Mouse (Mus musculus): ENCODE results near the gene Klhdc4. TPM values are rescaled to one million over a fixed set of nuclear protein-coding genes. Genes with fewer than 3 reads are reported as not detected.

Klhdc4 gene
- polyA plus RNA-seq, 1 experiment from 2014 or later: 54.4 TPM

DNA sequence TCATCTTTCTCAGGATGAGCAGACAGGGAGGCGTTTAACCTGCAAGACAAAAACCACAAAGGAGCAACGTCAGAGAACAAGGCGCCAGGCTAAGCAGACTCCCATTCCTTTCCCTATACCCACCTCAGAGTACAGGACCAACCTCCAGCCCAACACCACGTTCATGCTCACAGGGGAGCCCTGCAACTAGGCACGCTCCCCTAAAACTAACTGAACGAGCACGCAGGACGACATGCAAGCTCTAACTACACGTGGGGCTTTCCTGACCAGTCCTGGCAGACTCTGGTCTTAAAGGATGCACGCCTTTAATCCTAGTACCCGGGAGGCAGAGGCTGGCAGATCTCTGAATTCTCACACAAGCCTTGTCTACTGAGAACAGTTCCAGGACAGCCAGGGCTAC, 8.0 kb downstream of the Klhdc4 start:
- Histone ChIP-seq H3K27ac (no peak overlapping the region), H3K27me3 (ENCODE audit: insufficient read depth, poor library complexity, severe bottlenecking) (no peaks in the 10 kb centered on the region), H3K4me3 (no peak overlapping the region), H3K9me3 (no peaks in the 10 kb centered on the region), H3K4me1 (no peaks in the 10 kb centered on the region), H3K36me3 (peaks cover 39% of the 10 kb centered on the region)
- 87% methylated on average over 11 of the region's 11 CpGs for WGBS
- no peak for DNase-seq (ENCODE audit: low spot score)

DNA sequence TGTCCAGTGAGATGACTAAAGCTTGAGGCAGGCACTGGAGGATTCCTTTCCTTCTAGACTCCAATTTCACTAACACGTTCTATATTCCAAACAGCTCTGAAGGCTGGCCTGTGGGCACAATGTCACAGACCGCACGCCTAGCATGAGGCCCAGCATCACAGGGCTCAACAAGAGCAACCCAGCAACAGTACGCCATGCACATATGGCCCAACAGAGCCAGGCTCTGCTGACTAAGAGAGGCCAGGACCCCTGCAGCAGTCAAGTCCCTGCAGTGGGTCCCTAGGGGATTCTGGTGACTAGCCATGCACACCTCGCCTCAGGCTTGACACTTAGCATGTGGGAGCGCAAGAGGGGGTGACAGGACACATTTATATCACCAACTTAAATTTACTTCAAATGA, 8.5 kb downstream of the Klhdc4 start:
- 86% methylated on average over 6 of the region's 6 CpGs for WGBS
- H3K27me3 ChIP-seq (ENCODE audit: insufficient read depth, poor library complexity, severe bottlenecking): no peaks in the 10 kb centered on the region
- H3K27ac ChIP-seq: no peak overlapping the region
- H3K4me1 ChIP-seq: no peaks in the 10 kb centered on the region
- no peaks in the 10 kb centered on the region for H3K9me3 ChIP-seq
- no peak overlapping the region for H3K4me3 ChIP-seq
- H3K36me3 ChIP-seq: peaks cover 42% of the 10 kb centered on the region
- no peak for DNase-seq (ENCODE audit: low spot score)

DNA sequence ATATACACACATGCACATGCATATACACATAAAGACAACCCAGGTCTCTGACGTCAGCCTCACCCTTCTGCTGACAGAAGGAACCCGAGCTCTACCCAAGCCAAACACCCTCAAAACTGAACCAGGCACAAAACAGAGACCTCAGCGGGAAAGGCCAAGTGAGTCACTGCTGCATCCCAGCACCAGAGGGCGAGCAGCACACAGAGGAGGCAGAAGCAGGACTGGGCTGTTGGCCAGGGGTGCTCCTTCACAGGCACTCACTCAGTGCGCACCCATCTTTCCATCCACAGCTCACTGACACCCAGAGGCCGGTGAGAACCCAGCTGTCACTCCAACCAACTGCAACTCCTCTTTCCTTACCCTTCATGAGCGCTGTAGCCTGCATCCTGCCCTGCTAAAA, 11.1 kb downstream of the Klhdc4 start:
- H3K4me1 ChIP-seq: no peaks in the 10 kb centered on the region
- no peak overlapping the region for H3K27ac ChIP-seq
- no peaks in the 10 kb centered on the region for H3K27me3 ChIP-seq (ENCODE audit: insufficient read depth, poor library complexity, severe bottlenecking)
- 81% methylated on average over 7 of the region's 7 CpGs for WGBS
- H3K9me3 ChIP-seq: no peaks in the 10 kb centered on the region
- DNase-seq (ENCODE audit: low spot score): no peak
- H3K36me3 ChIP-seq: peaks cover 68% of the 10 kb centered on the region
- H3K4me3 ChIP-seq: no peak overlapping the region

DNA sequence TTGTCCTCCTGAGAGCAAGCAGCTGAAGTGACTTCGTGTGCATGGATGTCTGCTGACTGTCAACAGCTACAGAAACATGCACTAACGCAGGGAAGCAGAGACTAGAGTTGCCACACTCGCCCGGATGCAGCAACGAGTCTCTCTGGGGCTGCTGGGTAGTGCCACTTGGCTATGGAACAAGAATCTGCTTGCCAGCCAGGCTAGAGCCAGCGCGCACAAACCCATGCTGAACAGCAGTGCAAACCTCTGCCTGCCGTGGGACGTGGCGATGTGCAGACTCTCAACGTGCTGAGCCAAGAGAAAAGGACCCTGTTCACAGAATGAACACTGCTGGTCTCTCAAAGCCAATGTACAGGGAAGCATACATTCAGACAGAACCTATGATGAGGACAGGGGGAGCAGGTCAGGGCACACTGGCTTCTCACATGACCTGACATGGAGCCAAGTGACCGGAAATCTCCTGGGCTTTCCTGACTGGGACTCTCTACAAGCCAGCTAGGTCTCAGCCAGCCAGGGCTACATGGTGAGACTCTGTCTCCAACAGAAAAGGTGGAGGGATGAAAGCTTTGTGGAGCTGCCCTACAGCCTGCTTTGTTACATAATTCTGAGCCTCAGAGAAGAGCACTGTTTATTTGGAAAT, 17.3 kb downstream of the Klhdc4 start:
- Histone ChIP-seq H3K27me3 (ENCODE audit: insufficient read depth, poor library complexity, severe bottlenecking) (no peaks in the 10 kb centered on the region), H3K27ac (no peak overlapping the region), H3K4me1 (peaks cover 13% of the 10 kb centered on the region), H3K36me3 (peaks cover 54% of the 10 kb centered on the region), H3K9me3 (no peaks in the 10 kb centered on the region), H3K4me3 (no peak overlapping the region)
- no peak for DNase-seq (ENCODE audit: low spot score)
- 93% methylated on average over 12 of the region's 12 CpGs for WGBS

DNA sequence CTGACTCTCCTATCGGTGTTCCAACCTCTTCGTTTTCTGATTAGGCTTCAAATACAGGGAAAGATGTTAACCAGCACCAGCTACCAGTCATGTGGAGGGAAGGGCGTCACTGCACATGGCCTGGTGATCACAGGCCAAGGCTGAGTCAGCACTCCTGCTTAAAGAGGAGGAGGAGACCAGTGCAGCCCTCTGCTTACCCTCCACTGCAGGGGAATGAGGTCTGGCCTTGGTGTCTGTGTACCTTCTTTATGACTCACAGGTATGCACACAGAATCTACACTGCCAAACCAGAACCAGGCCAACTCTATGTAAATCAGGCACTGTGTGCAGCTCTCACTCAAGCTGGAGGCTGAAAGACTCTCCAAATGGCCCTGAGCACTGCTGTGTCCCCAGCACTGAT, 17.9 kb downstream of the Klhdc4 start:
- H3K36me3 ChIP-seq: peaks cover 53% of the 10 kb centered on the region
- no peak overlapping the region for H3K4me3 ChIP-seq
- WGBS: 87% methylated on average over 3 of the region's 3 CpGs
- H3K27ac ChIP-seq: no peak overlapping the region
- H3K9me3 ChIP-seq: no peaks in the 10 kb centered on the region
- peaks cover 13% of the 10 kb centered on the region for H3K4me1 ChIP-seq
- DNase-seq (ENCODE audit: low spot score): no peak
- H3K27me3 ChIP-seq (ENCODE audit: insufficient read depth, poor library complexity, severe bottlenecking): no peaks in the 10 kb centered on the region

DNA sequence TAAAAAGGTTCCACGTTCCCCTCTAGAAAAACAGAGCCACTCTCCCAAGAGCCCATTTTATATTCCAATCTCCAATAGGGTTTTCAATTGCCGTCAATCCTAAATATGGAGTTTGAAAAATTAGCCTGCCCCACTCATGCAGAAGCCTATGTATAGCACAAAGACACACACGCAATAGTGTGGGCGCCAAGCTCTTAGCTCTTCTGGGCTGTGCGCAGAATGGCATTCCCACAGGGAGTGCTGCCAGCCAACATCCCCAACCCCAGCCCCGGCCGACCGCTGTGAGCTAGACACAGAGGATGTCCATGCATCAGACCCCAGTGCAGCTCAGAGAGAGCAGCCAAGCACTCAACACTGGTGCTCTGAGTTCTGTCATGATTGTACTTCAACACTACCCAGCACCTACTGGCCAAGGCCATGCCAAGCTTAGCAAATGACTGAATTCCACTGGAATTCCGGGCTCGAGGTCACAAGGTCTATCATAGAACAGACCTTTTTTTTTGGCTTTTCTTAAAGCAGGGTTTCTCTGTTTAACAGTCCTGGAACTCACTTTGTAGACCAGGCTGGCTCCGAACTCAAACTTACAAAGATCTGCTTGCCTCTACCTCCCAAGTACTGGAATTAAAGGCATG, 19.7 kb downstream of the Klhdc4 start:
- H3K27ac ChIP-seq: no peak overlapping the region
- H3K36me3 ChIP-seq: peaks cover 56% of the 10 kb centered on the region
- H3K4me1 ChIP-seq: peaks cover 13% of the 10 kb centered on the region
- DNase-seq (ENCODE audit: low spot score): no peak
- H3K9me3 ChIP-seq: no peaks in the 10 kb centered on the region
- WGBS: 86% methylated on average over 11 of the region's 11 CpGs
- no peaks in the 10 kb centered on the region for H3K27me3 ChIP-seq (ENCODE audit: insufficient read depth, poor library complexity, severe bottlenecking)
- no peak overlapping the region for H3K4me3 ChIP-seq

DNA sequence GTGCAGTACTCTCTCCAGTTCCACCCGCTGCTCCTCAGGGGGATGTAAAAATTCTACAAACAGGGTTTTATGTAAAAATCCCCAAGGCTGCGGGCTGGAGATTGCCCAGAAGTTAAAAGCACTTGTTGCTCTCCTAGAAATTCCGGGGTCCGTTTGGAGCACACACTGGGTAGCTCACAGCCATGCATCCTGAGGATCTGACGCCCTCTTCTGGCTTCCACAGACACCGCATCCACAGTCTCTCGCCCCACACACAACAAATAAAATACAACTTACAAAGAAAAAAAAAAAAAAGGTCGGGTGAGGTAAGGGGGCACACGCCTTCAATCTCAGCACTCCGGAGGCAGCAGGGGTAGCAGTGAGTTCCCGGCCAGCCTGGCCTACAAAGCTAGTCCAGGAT, 21.3 kb downstream of the Klhdc4 start:
- Histone ChIP-seq H3K4me1 (peaks cover 13% of the 10 kb centered on the region), H3K27ac (no peak overlapping the region), H3K9me3 (no peaks in the 10 kb centered on the region), H3K36me3 (peaks cover 54% of the 10 kb centered on the region), H3K4me3 (no peak overlapping the region), H3K27me3 (ENCODE audit: insufficient read depth, poor library complexity, severe bottlenecking) (no peaks in the 10 kb centered on the region)
- 74% methylated on average over 11 of the region's 11 CpGs for WGBS
- no peak for DNase-seq (ENCODE audit: low spot score)

DNA sequence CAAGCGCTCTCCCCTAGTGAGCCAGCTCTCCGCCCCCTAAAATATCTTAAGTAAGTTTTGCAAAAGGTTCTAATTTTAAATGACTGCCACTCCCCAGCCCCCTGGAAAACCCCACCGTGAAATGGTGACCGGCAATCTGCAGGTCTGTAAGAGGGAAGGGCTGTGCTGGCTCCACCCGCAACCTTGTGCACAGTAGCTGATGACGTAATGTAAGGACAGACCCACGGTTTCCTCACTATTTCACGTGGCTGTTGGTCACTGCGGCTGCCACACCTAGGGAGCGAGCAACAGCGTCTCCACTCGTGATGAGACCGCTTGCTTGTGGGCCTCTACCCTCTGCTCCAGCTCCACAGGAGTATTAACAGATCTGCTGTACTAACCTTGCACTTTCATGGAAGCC, 23.2 kb downstream of the Klhdc4 start:
- no peak overlapping the region for H3K27ac ChIP-seq
- H3K27me3 ChIP-seq (ENCODE audit: insufficient read depth, poor library complexity, severe bottlenecking): no peaks in the 10 kb centered on the region
- H3K36me3 ChIP-seq: peaks cover 50% of the 10 kb centered on the region
- peaks cover 20% of the 10 kb centered on the region for H3K4me1 ChIP-seq
- no peak for DNase-seq (ENCODE audit: low spot score)
- H3K4me3 ChIP-seq: no peak overlapping the region
- 93% methylated on average over 13 of the region's 13 CpGs for WGBS
- H3K9me3 ChIP-seq: no peaks in the 10 kb centered on the region

DNA sequence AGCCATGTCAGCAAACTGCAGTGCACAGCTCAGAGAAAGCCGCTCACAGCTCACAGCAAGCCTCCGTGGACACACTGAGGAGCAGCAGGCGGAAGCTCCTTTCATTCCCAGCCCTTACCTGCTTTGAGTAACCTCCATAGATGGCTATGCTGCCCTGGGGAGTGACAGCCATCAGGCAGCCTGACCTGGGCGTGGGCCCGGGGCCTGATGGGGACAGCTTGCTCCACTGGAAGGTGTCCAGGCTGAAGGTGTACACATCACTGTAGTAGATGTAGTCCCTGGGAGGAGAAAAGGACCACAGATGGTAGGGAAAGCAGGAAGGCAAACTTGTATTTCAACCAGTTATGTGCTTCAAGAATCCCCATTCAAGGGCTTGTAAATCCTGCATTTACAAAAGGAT, 24.5 kb downstream of the Klhdc4 start:
- Histone ChIP-seq H3K27ac (no peak overlapping the region), H3K27me3 (ENCODE audit: insufficient read depth, poor library complexity, severe bottlenecking) (no peaks in the 10 kb centered on the region), H3K36me3 (peaks cover 61% of the 10 kb centered on the region), H3K4me3 (no peak overlapping the region), H3K4me1 (peaks cover 33% of the 10 kb centered on the region), H3K9me3 (no peaks in the 10 kb centered on the region)
- 94% methylated on average over 5 of the region's 5 CpGs for WGBS
- DNase-seq (ENCODE audit: low spot score): no peak

DNA sequence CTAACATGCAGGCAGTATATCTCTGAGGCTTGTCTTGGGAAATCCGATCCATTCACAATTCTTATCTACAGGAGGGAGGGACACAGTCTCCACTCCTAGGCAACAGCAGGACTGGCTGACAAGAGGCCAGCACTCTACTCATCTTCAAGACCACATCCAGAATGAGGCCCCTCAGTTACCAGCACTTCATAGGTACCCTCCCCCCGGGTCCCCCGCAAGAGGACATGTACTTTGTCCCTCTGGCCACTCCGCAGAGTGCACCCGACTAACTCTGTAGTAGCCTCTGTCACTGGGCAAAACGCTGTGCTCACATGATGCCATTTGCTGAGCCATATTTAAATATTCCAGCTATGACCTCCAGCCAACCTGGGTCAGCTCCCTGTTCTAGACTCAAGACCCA, 31.0 kb downstream of the Klhdc4 start:
- Histone ChIP-seq H3K27me3 (ENCODE audit: insufficient read depth, poor library complexity, severe bottlenecking) (no peaks in the 10 kb centered on the region), H3K36me3 (peaks cover 83% of the 10 kb centered on the region), H3K4me3 (no peak overlapping the region), H3K4me1 (peaks cover 64% of the 10 kb centered on the region), H3K9me3 (no peaks in the 10 kb centered on the region), H3K27ac (peak overlapping the region; percentile 74)
- 52% methylated on average over 6 of the region's 6 CpGs for WGBS
- no peak for DNase-seq (ENCODE audit: low spot score)

DNA sequence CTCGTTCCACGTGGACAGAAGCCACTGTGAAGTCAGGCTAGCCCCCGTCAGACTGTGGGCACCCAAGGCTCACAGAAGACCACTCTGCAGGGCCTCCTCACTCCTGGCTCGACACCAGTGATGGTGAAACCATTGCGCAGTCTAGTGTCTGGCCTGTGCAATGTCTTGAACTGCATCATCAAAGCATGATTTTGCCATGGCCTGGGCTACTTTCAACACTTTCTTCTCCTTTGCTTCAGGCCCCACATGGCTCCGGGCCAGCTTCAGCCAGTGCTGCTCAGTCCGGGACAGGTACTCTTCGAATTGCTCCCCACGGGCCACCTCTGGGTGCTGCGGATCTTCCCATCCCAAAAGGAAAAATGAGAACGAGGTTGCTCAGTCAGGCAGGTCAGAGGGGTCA, 33.0 kb downstream of the Klhdc4 start:
- Histone ChIP-seq H3K4me1 (peaks cover 77% of the 10 kb centered on the region), H3K4me3 (no peak overlapping the region), H3K9me3 (no peaks in the 10 kb centered on the region), H3K36me3 (peaks cover 69% of the 10 kb centered on the region), H3K27me3 (ENCODE audit: insufficient read depth, poor library complexity, severe bottlenecking) (no peaks in the 10 kb centered on the region), H3K27ac (no peak overlapping the region)
- 94% methylated on average over 11 of the region's 11 CpGs for WGBS
- no peak for DNase-seq (ENCODE audit: low spot score)

DNA sequence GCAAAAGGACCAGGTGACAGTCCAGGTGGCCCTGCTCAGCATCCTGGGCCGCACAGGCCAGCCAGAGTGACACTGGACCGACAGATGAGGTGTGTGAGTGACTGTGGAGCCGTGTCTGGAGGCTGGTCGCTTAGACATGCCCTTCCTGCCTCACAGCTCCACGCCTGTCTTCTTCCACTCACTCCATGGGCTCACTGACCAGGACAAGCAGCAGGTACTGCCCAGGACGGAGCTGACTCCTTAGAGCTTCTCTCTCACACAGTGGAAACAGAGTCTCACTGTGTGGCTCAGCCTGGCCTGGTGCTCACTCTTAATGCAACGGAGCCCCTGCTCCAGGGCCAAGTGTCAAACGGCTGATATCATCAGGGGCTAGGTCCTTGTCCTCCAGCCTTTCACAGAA, 33.9 kb downstream of the Klhdc4 start:
- WGBS: 84% methylated on average over 8 of the region's 8 CpGs
- Histone ChIP-seq H3K9me3 (no peaks in the 10 kb centered on the region), H3K4me1 (peaks cover 68% of the 10 kb centered on the region), H3K27me3 (ENCODE audit: insufficient read depth, poor library complexity, severe bottlenecking) (no peaks in the 10 kb centered on the region), H3K4me3 (no peak overlapping the region), H3K27ac (no peak overlapping the region), H3K36me3 (peaks cover 59% of the 10 kb centered on the region)
- DNase-seq (ENCODE audit: low spot score): no peak

DNA sequence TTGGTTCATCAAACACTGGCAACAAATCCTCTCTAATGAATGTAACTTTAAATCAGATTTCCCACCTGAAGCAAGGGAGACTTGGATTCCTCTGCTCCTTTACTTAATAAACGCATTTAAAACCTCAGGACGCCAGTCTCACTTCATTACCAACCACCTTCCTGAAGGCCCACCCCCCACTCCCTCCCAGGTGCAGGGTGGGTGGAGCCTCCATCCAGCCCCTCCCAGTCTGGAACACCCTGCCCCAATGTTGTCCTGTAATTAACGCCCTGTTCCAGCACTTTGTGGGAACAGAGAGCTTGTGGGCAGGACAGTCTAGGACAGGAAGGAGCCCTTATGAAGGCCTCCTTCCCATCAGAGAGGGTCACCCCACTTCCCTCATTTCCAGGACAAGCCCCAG, 35.2 kb downstream of the Klhdc4 start:
- DNase-seq (ENCODE audit: low spot score): no peak
- H3K27me3 ChIP-seq (ENCODE audit: insufficient read depth, poor library complexity, severe bottlenecking): no peaks in the 10 kb centered on the region
- peak overlapping the region; percentile 49; the same call in 1 of the 2 replicates for H3K27ac ChIP-seq
- no peak overlapping the region for H3K4me3 ChIP-seq
- H3K36me3 ChIP-seq: peaks cover 46% of the 10 kb centered on the region
- no peaks in the 10 kb centered on the region for H3K9me3 ChIP-seq
- 44% methylated on average over 3 of the region's 3 CpGs for WGBS
- peaks cover 62% of the 10 kb centered on the region for H3K4me1 ChIP-seq

DNA sequence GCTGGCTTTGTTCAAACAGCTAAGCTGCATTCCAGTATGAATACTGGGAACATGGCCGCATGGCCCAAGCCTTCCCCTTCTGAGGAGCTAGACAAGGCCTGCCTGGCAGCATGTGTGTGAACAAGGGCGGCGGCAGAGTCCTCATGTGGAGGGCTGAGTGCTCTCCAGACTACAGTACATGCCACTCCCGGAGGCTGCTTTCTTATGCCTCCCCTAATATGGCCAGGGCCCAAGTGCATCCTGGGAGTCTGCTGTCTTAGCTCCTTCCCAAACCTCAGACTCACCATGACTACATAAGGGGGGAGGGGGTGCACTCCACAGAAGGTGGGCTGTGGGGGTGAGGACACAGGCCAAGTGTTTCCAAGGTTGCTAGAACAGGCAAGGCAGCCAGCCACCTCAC, 36.7 kb downstream of the Klhdc4 start:
- H3K27ac ChIP-seq: peak overlapping the region; percentile 43
- 54% methylated on average over 4 of the region's 4 CpGs for WGBS
- peaks cover 58% of the 10 kb centered on the region for H3K4me1 ChIP-seq
- H3K4me3 ChIP-seq: no peak overlapping the region
- no peaks in the 10 kb centered on the region for H3K27me3 ChIP-seq (ENCODE audit: insufficient read depth, poor library complexity, severe bottlenecking)
- H3K9me3 ChIP-seq: no peaks in the 10 kb centered on the region
- peaks cover 33% of the 10 kb centered on the region for H3K36me3 ChIP-seq
- DNase-seq (ENCODE audit: low spot score): no peak

Data from heart, embryonic 10.5 days (tissue).